Mouse (Mus musculus) hindbrain, embryonic 15.5 days (tissue): ENCODE measurements around the gene Hrh3. TPM values are rescaled to one million over a fixed set of nuclear protein-coding genes. Genes with fewer than 3 reads are reported as not detected.

Experiments used
- polyA plus RNA-seq: library from polyadenylated mRNA; unstranded; fragments of >200 nt; fragmentation: Nextera tagmentation; extraction: Ambion mirVana; gene quantifications from 2 replicates; pipeline ENCODE4 v1.2.1, GENCODE M21; 2015

Gene Hrh3
- polyA plus RNA-seq, 1 experiment from 2014 or later, result 2.6 TPM

Other genes starting within 250 kb of the Hrh3 start
- 3.5 and 3.7 TPM in 2 replicates for gene Taf4, start 127.8 kb downstream of the Hrh3 start, polyA plus RNA-seq
- 18.8 and 20.5 TPM in 2 replicates for gene Lsm14b, start 79.5 kb downstream of the Hrh3 start, polyA plus RNA-seq
- 541 and 546 TPM in 2 replicates for gene Psma7, start 62.1 kb downstream of the Hrh3 start, polyA plus RNA-seq
- gene Ss18l1, start 62.0 kb downstream of the Hrh3 start, polyA plus RNA-seq, result 51.5 and 58.7 TPM in 2 replicates
- gene Mtg2, start 33.9 kb downstream of the Hrh3 start, polyA plus RNA-seq, result 30.3 and 34.8 TPM in 2 replicates
- gene Osbpl2, start 14.8 kb upstream of the Hrh3 start, polyA plus RNA-seq, result 71.0 and 72.7 TPM in 2 replicates
- gene Adrm1, start 67.0 kb upstream of the Hrh3 start, polyA plus RNA-seq, result 189 and 207 TPM in 2 replicates
- 2.5 and 3.5 TPM in 2 replicates for gene Lama5, start 121.4 kb upstream of the Hrh3 start, polyA plus RNA-seq
- gene Rps21, start 152.9 kb upstream of the Hrh3 start, polyA plus RNA-seq, result 337 and 391 TPM in 2 replicates
- 27.0 and 29.6 TPM in 2 replicates for gene Cables2, start 169.0 kb upstream of the Hrh3 start, polyA plus RNA-seq
- not detected in 2 replicates for gene Rbbp8nl, start 185.4 kb upstream of the Hrh3 start, polyA plus RNA-seq
- not detected in 2 replicates for gene Gata5, start 230.2 kb upstream of the Hrh3 start, polyA plus RNA-seq